35 mouse cellular contexts compared by ENCODE assay signal in genomic region chr7:140907131-140907530, GRCm38 (mm10). TPM values are rescaled to one million over a fixed set of nuclear protein-coding genes. Genes with fewer than 3 reads are reported as not detected.
DNase-seq lines count a peak whose midpoint lies in the region; ATAC-seq and TF ChIP-seq lines count a peak whose summit lies in the region.
"Had no signal": no experiment of that assay in that cellular context is flagged by ENCODE, and none has a peak within 500 bp of the region (broad histone marks: within the 10 kb centered on the region; RNA-seq: fewer than 3 reads in every experiment).

No protein-coding gene starts in this region.

- H3K4me3 ChIP-seq in kidney, adult 2 months (ENCODE audit: insufficient read depth, low read depth, low read length), result peak overlapping the region; percentile 48
- H3K4me3 ChIP-seq: embryonic facial prominence, embryonic 12.5 days; hindbrain, embryonic 13.5 days; limb, embryonic 13.5 days; midbrain, embryonic 10.5 days; midbrain, embryonic 15.5 days; neural tube, embryonic 15.5 days had no signal

- peaks cover 3% of the 10 kb centered on the region; the same call in 1 of the 2 replicates for H3K4me1 ChIP-seq in kidney, adult 2 months (ENCODE audit: control insufficient read depth, insufficient read depth, low read length)
- H3K4me1 ChIP-seq: embryonic facial prominence, embryonic 12.5 days had no signal

- H3K36me3 ChIP-seq in kidney, adult 2 months (ENCODE audit: control insufficient read depth, insufficient read depth, low read length), result no peaks in the 10 kb centered on the region
- H3K36me3 ChIP-seq: embryonic facial prominence, embryonic 12.5 days; hindbrain, embryonic 13.5 days; limb, embryonic 13.5 days; midbrain, embryonic 10.5 days; midbrain, embryonic 15.5 days; neural tube, embryonic 15.5 days had no signal

- TF ChIP-seq CTCF in kidney, adult 2 months (conservative IDR thresholded peaks at IDR 0.05; ENCODE audit: insufficient read depth, insufficient read length, low read depth, low read length), result no peak

- TF ChIP-seq POLR2A in kidney, adult 2 months (IDR thresholded peaks at IDR 0.05; ENCODE audit: low read depth, low read length), result no peak

- intact Hi-C loops in left cerebral cortex, postnatal 36 days (cut with DNase I), result loop anchor here (5.0 kb wide), 1 partner anchor 270 kb away; no protein-coding TSS in a partner anchor

- 59% methylated on average over 13 of the region's 13 CpGs for WGBS in kidney, adult 2 months

- peak overlapping the region; percentile 87 for H3K27ac ChIP-seq in kidney, adult 2 months (ENCODE audit: insufficient read depth, low read depth, low read length)
- H3K27ac ChIP-seq: embryonic facial prominence, embryonic 12.5 days; hindbrain, embryonic 13.5 days; limb, embryonic 13.5 days; midbrain, embryonic 10.5 days; midbrain, embryonic 15.5 days; neural tube, embryonic 15.5 days; stomach, postnatal 0 days had no signal

- no peak for DNase-seq in kidney, adult 2 months
- no peak for DNase-seq in kidney, postnatal 36 days
- DNase-seq in 416B (ENCODE audit: low read depth), result peak; percentile 56
- DNase-seq in adrenal gland, adult 2 months, result peak; percentile 80
- peak; percentile 69 to 71 for DNase-seq in adrenal gland, postnatal 36 days
- DNase-seq in left cerebral cortex, postnatal 36 days (ENCODE audit: low spot score in 2 of 2), result no peak
- DNase-seq in gastrocnemius, postnatal 10 days, result no peak
- DNase-seq: cerebellum, adult 11 months; cerebellum, adult 9-11 months; embryo, embryonic 11 days; gastrocnemius, postnatal 36 days; heart, adult 18-20 months; heart, postnatal 36 days; kidney, adult 9 months; kidney, postnatal 10 days; layer of hippocampus, adult 9-11 months; lung, embryonic 14.5 days; right cerebral cortex, adult 18-20 months; thymus, adult 18-20 months; thymus, postnatal 25 days had no signal

- H3K27me3 ChIP-seq in kidney, adult 2 months (replicated peaks; ENCODE audit: control insufficient read depth, insufficient read depth, low read length), result no peaks in the 10 kb centered on the region
- H3K27me3 ChIP-seq: embryonic facial prominence, embryonic 12.5 days; hindbrain, embryonic 13.5 days; limb, embryonic 13.5 days; midbrain, embryonic 15.5 days; neural tube, embryonic 15.5 days had no signal

- no peak for ATAC-seq in cerebellum, adult (ENCODE audit: insufficient number of reproducible peaks, low FRiP score, low TSS enrichment)
- ATAC-seq: CD4-positive, CD25-positive, alpha-beta regulatory T cell, adult 4 months; forebrain, embryonic 14.5 days; intestine, embryonic 16.5 days; midbrain, embryonic 15.5 days had no signal

RNA-seq across cellular contexts. Expression of gene Cox8b, which starts 6.9 kb away (rescaled TPM):
- polyA plus RNA-seq in kidney, adult 2 months (2012; rRNA removed), result 111 and 188 TPM in 2 replicates
- total RNA-seq in adrenal gland, adult 2 months (2021), result 1,000 to 10,000 TPM; 1,499 to 1,761 TPM
- 454 and 875 TPM in 2 replicates for polyA plus RNA-seq in adrenal gland, adult 2 months (2012; rRNA removed)
- total RNA-seq in adrenal gland, postnatal 36 days (2021), result 1,000 to 10,000 TPM in 1 of 2 experiments, 100 to 1,000 TPM in 1; 964 to 1,065 TPM
- not detected for total RNA-seq in left cerebral cortex, postnatal 36 days (2021)
- 1,000 to 10,000 TPM in 1 of 2 experiments, 100 to 1,000 TPM in 1; 998 to 1,003 TPM for total RNA-seq in gastrocnemius, postnatal 10 days (2021)
- total RNA-seq: megakaryocyte progenitor cell, adult 5-6 weeks had no signal
- polyA plus RNA-seq: CD4-positive, CD25-positive, alpha-beta regulatory T cell, adult 4 months; forebrain, embryonic 14.5 days; hindbrain, embryonic 13.5 days; lung, embryonic 14.5 days; midbrain, embryonic 10.5 days; midbrain, embryonic 15.5 days; spleen, adult 2 months had no signal

RNA-seq across cellular contexts. Expression of gene Nlrp6, which starts 13.6 kb away (rescaled TPM):
- 56.6 and 70.7 TPM in 2 replicates for polyA plus RNA-seq in kidney, adult 2 months (2012; rRNA removed)
- 1 to 10 TPM; 1.0 to 2.0 TPM for total RNA-seq in adrenal gland, adult 2 months (2021)
- polyA plus RNA-seq in adrenal gland, adult 2 months (2012; rRNA removed), result 0.62 and 1.2 TPM in 2 replicates
- 1 to 10 TPM in 1 of 2 experiments, under 1 TPM in 1; 0.99 to 1.1 TPM for total RNA-seq in adrenal gland, postnatal 36 days (2021)
- total RNA-seq in left cerebral cortex, postnatal 36 days (2021), result under 1 TPM; 0.47 to 0.54 TPM
- not detected for total RNA-seq in gastrocnemius, postnatal 10 days (2021)
- total RNA-seq: gastrocnemius, adult 18-20 months; gastrocnemius, postnatal 36 days; heart, adult 18-20 months; heart, postnatal 36 days; megakaryocyte progenitor cell, adult 5-6 weeks had no signal
- polyA plus RNA-seq: CD4-positive, CD25-positive, alpha-beta regulatory T cell, adult 4 months; heart, embryonic 11.5 days had no signal

RNA-seq across cellular contexts. Expression of gene Sirt3, which starts 25.0 kb away (rescaled TPM):
- 155 and 168 TPM in 2 replicates for polyA plus RNA-seq in kidney, adult 2 months (2012; rRNA removed)
- 10 to 100 TPM; 28.3 to 35.6 TPM for total RNA-seq in adrenal gland, adult 2 months (2021)
- polyA plus RNA-seq in adrenal gland, adult 2 months (2012; rRNA removed), result 41.2 and 47.4 TPM in 2 replicates
- 10 to 100 TPM; 31.3 to 33.8 TPM for total RNA-seq in adrenal gland, postnatal 36 days (2021)
- total RNA-seq in left cerebral cortex, postnatal 36 days (2021), result 10 to 100 TPM; 73.1 to 78.5 TPM
- total RNA-seq in gastrocnemius, postnatal 10 days (2021), result 10 to 100 TPM; 16.3 to 19.1 TPM

RNA-seq across cellular contexts. Expression of gene Psmd13, which starts 25.4 kb away (rescaled TPM):
- polyA plus RNA-seq in kidney, adult 2 months (2012; rRNA removed), result 66.8 and 75.2 TPM in 2 replicates
- total RNA-seq in adrenal gland, adult 2 months (2021), result 100 to 1,000 TPM; 104 to 122 TPM
- 37.4 and 46.4 TPM in 2 replicates for polyA plus RNA-seq in adrenal gland, adult 2 months (2012; rRNA removed)
- total RNA-seq in adrenal gland, postnatal 36 days (2021), result 100 to 1,000 TPM; 118 to 127 TPM
- total RNA-seq in left cerebral cortex, postnatal 36 days (2021), result 100 to 1,000 TPM; 106 to 113 TPM
- 100 to 1,000 TPM; 104 to 105 TPM for total RNA-seq in gastrocnemius, postnatal 10 days (2021)

RNA-seq across cellular contexts. Expression of gene Pgghg, which starts 34.1 kb away (rescaled TPM):
- polyA plus RNA-seq in kidney, adult 2 months (2012; rRNA removed), result 58.0 and 71.2 TPM in 2 replicates
- total RNA-seq in adrenal gland, adult 2 months (2021), result 10 to 100 TPM; 26.5 to 48.7 TPM
- 56.0 and 59.0 TPM in 2 replicates for polyA plus RNA-seq in adrenal gland, adult 2 months (2012; rRNA removed)
- total RNA-seq in adrenal gland, postnatal 36 days (2021), result 10 to 100 TPM; 35.8 to 38.1 TPM
- total RNA-seq in left cerebral cortex, postnatal 36 days (2021), result 1 to 10 TPM; 3.3 to 5.8 TPM
- 10 to 100 TPM in 1 of 2 experiments, 1 to 10 TPM in 1; 7.6 to 13.1 TPM for total RNA-seq in gastrocnemius, postnatal 10 days (2021)

Comparison
In these comparisons a context has a peak if more than half of its experiments do, and no peak if none do; other contexts are left out.
1. DNase-seq: peak in 416B (single experiment), adrenal gland, adult 2 months (single experiment) and adrenal gland, postnatal 36 days (2 of 2); none in kidney, adult 2 months (single experiment), kidney, postnatal 36 days (0 of 2), left cerebral cortex, postnatal 36 days (0 of 2) and gastrocnemius, postnatal 10 days (single experiment).
2. RNA of gene Cox8b, which starts 6.9 kb away (total RNA-seq): 1,499 to 1,761 TPM in adrenal gland, adult 2 months, 964 to 1,065 TPM in adrenal gland, postnatal 36 days and 998 to 1,003 TPM in gastrocnemius, postnatal 10 days; not detected in left cerebral cortex, postnatal 36 days; every median in the first group is over 100 times any median in the second.